In genomic region chr1:153491345-153491744, GRCm38 (mm10) we compare ENCODE assay signal across 18 mouse cellular contexts.
"Had no signal": no experiment of that assay in that cellular context is flagged by ENCODE, and none has a peak within 500 bp of the region (broad histone marks: within the 10 kb centered on the region; RNA-seq: fewer than 3 reads in every experiment).

No protein-coding gene starts in this region.

- H3K9me3 ChIP-seq: kidney, embryonic 15.5 days; limb, embryonic 12.5 days; limb, embryonic 15.5 days; liver, embryonic 15.5 days; stomach, embryonic 15.5 days had no signal

- DNase-seq: kidney, adult 11 months; kidney, adult 8-10 months; kidney, postnatal 10 days; kidney, postnatal 4 days; left cerebral cortex, postnatal 4 days; lung, adult 2 months; lung, postnatal 14 days; lung, postnatal 4 days; midbrain, embryonic 14.5 days; thymus, adult 2 months; thymus, postnatal 14 days; thymus, postnatal 4 days had no signal

- H3K4me2 ChIP-seq: kidney, embryonic 15.5 days; limb, embryonic 12.5 days; limb, embryonic 15.5 days; liver, embryonic 11.5 days; liver, embryonic 15.5 days; stomach, embryonic 15.5 days had no signal

- H3K9ac ChIP-seq: kidney, embryonic 15.5 days; limb, embryonic 12.5 days; limb, embryonic 15.5 days; liver, embryonic 15.5 days; stomach, embryonic 15.5 days had no signal

- H3K27me3 ChIP-seq: kidney, embryonic 15.5 days; limb, embryonic 12.5 days; limb, embryonic 15.5 days; liver, embryonic 15.5 days; stomach, embryonic 15.5 days had no signal

- H3K36me3 ChIP-seq: kidney, embryonic 15.5 days; limb, embryonic 12.5 days; limb, embryonic 15.5 days; liver, embryonic 15.5 days; stomach, embryonic 15.5 days had no signal

- H3K27ac ChIP-seq: kidney, embryonic 15.5 days; limb, embryonic 12.5 days; limb, embryonic 15.5 days; liver, embryonic 15.5 days; stomach, embryonic 15.5 days had no signal

- H3K4me3 ChIP-seq: kidney, embryonic 15.5 days; limb, embryonic 12.5 days; limb, embryonic 15.5 days; liver, embryonic 15.5 days; stomach, embryonic 15.5 days had no signal

- H3K4me1 ChIP-seq: limb, embryonic 12.5 days had no signal
